8 mouse cellular contexts compared by ENCODE assay signal in the genomic region with DNA sequence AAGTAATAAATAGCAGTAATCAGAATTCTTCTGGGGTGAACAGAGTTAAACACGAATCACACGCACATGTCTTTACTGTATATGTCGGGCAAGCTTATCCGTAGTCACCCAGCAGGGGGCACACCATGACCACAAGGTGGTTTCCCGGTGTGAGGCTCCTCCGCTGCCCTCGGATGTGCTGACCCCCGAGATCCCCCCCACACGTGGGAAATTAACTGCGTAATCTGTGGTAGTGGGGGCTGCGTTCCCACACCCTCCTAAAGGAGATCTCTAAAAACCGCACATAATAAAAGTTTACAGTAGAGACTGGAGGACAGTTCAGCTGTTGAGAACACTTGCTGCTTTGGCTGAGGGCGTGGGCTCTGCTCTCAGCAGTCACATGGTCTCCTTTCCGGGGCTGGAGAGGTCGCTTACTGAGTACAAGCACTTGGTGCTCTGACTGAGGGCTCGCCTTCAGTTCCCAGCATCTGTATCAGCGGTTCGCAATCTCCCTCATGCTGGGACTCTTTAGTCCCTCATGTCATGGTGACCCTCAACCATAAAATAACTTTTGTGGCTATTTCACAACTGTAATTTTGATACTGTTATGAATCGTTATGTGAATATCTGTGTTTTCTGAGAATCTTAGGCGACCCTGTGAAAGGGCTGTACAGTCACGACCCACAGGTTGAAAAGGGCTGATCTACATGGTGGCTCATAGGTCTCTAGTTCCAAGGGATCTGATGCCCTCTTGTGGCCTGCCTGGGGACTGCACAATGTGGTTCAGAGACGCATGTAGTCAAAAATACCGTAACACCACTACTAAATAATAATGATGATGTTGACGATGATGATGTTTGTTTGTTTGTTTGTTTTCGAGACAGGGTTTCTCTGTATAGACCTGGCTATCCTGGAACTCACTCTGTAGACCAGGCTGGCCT. TPM values are rescaled to one million over a fixed set of nuclear protein-coding genes. Genes with fewer than 3 reads are reported as not detected.
DNase-seq lines count a peak whose midpoint lies in the region; ATAC-seq lines count a peak whose summit lies in the region.

No protein-coding gene starts in this region.

- H3K9ac ChIP-seq in intestine, embryonic 15.5 days: no peak overlapping the region

- peak; percentile 78 for ATAC-seq in intestine, embryonic 15.5 days

- 13% methylated on average over 25 of the region's 25 CpGs for WGBS in intestine, embryonic 15.5 days

- peak overlapping the region; percentile 15 for H3K4me3 ChIP-seq in intestine, embryonic 15.5 days (replicated peaks)

- H3K27me3 ChIP-seq in intestine, embryonic 15.5 days (replicated peaks): no peaks in the 10 kb centered on the region

- peak; percentile 88 for DNase-seq in adipocyte (ENCODE audit: low spot score)
- DNase-seq in embryo, embryonic 10 days (ENCODE audit: low spot score): peak; percentile 93
- peak; percentile 80 to 82 for DNase-seq in gastrocnemius, postnatal 36 days
- peak; percentile 83 to 88 for DNase-seq in left cerebral cortex, postnatal 25 days (ENCODE audit: low spot score in 2 of 2)
- peak; percentile 84 for DNase-seq in mesoderm, embryonic 11.5 days (ENCODE audit: low read depth, low spot score)
- DNase-seq in right cerebral cortex, postnatal 36 days (ENCODE audit: low spot score in 2 of 2): peak; percentile 69 to 77
- peak; percentile 65 for DNase-seq in yolk sac, embryonic 10.5 days (ENCODE audit: low spot score)

- intact Hi-C loops in gastrocnemius, postnatal 36 days (cut with DNase I): loop anchor here (5.0 to 10.0 kb wide), 2 partner anchors 72 to 180 kb away; no protein-coding TSS in a partner anchor
- intact Hi-C loops in left cerebral cortex, postnatal 25 days (cut with DNase I): loop anchor here (2.0 to 5.0 kb wide), 3 partner anchors 48 to 310 kb away; no protein-coding TSS in a partner anchor

- H3K36me3 ChIP-seq in intestine, embryonic 15.5 days: no peaks in the 10 kb centered on the region

- peak overlapping the region; percentile 50 for H3K4me2 ChIP-seq in intestine, embryonic 15.5 days (replicated peaks)

- no peak overlapping the region for H3K27ac ChIP-seq in intestine, embryonic 15.5 days

- 0 out of 2 replicates have a peak, but pooled peaks cover 4% of the 10 kb centered on the region for H3K4me1 ChIP-seq in intestine, embryonic 15.5 days (replicated peaks)

- H3K9me3 ChIP-seq in intestine, embryonic 15.5 days: no peaks in the 10 kb centered on the region

RNA-seq across cellular contexts. Expression of a gene that starts 32.0 kb away (rescaled TPM):
- not detected for total RNA-seq in gastrocnemius, postnatal 36 days (2021)
- polyA plus RNA-seq in intestine, embryonic 15.5 days (2015; fragmentation: Nextera tagmentation; extraction: Ambion mirVana): not detected in 2 replicates
- not detected for total RNA-seq in left cerebral cortex, postnatal 25 days (2021)

RNA-seq across cellular contexts. Expression of a gene that starts 50.5 kb away (rescaled TPM):
- under 1 TPM in 1 of 2 experiments, not detected in 1; 0.30 TPM for total RNA-seq in gastrocnemius, postnatal 36 days (2021)
- 1.5 and 1.7 TPM in 2 replicates for polyA plus RNA-seq in intestine, embryonic 15.5 days (2015; fragmentation: Nextera tagmentation; extraction: Ambion mirVana)
- total RNA-seq in left cerebral cortex, postnatal 25 days (2021): under 1 TPM; 0.76 TPM

RNA-seq across cellular contexts. Expression of a gene that starts 50.7 kb away (rescaled TPM):
- 100 to 1,000 TPM; 795 to 846 TPM for total RNA-seq in gastrocnemius, postnatal 36 days (2021)
- 410 and 432 TPM in 2 replicates for polyA plus RNA-seq in intestine, embryonic 15.5 days (2015; fragmentation: Nextera tagmentation; extraction: Ambion mirVana)
- total RNA-seq in left cerebral cortex, postnatal 25 days (2021): 100 to 1,000 TPM; 176 to 201 TPM
